Mouse (Mus musculus): ENCODE results near the gene Cp. TPM values are rescaled to one million over a fixed set of nuclear protein-coding genes. Genes with fewer than 3 reads are reported as not detected.

The Cp gene
- polyA plus RNA-seq, 1 experiment, result not detected

DNA sequence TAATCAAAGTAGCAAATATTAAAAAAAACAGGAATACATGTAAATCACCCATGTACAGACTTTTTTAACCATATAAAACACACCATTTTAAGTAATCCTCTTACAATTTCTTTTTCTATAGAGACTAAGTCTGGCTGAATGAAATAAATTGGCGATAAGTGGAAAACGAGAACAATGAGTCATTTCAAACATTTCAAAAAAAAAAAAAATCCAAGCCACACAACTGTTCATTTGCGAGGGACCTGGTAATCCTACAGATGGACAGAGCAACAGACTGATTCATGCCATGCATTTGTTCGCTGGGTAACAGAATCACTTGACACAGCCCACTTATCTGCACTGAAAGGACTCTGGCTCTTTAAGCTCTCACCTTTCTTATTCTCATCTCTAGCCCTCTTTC lies 35.5 kb downstream of the Cp start:
- TF ChIP-seq GATA1 (IDR thresholded peaks at IDR 0.05; ENCODE audit: low read length), result no peak

DNA sequence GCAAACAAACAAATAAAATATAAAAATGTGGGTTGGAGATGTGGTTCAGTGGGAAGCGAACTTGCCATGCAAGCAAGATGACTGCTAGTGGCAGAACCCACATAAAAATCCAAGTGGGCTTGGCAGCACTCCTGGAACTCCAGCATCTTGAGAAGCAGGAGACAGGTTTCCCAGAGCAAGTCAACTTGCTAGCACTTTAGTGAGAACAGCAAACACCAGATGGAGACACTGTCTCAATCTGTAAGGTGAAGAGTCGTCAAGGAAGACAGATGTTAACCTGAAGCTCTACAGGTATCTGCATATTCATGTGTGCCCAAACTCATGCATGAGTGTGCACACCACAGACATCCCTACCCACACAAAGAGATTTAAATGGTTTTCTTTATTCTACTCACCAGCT lies 42.7 kb downstream of the Cp start:
- no peak for TF ChIP-seq GATA1 (IDR thresholded peaks at IDR 0.05; ENCODE audit: low read length)

DNA sequence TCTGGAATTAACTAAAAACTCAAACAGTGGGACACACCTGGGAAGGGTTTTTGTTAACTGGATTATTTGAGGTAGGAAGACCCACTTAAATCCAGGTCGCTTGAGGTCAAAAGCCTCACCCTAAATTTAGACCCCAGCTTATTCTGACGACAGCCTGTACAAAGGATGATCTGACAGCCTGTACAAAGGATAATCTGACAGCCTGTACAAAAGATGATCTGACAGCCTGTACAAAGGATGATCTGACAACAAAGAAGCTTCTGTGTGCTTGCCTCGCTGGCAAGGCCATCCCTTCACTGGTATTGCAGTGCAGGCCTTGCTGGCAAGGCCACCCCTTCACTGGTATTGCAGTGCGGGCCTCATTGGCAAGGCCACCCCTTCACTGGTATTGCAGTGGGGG lies 44.0 kb downstream of the Cp start:
- TF ChIP-seq GATA1 (IDR thresholded peaks at IDR 0.05; ENCODE audit: low read length), result no peak

DNA sequence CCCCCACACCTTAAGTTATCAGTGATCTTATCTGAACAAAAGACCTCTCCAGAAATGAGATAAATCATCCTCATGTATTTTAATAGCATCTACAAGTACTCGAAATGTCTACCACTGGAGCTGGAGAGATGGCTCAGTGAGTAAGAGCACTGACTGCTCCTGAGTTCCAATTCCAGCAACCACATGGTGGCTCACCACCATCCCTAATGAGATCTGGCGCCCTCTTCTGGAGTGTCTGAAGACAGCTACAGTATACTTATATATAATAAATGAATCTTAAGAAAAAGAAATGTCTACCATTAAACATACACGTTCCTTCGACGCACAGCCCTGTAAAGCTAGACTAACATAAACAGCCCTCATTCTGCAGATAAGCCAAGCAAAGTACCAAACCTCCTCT lies 45.9 kb downstream of the Cp start:
- no peak for TF ChIP-seq GATA1 (IDR thresholded peaks at IDR 0.05; ENCODE audit: low read length)

DNA sequence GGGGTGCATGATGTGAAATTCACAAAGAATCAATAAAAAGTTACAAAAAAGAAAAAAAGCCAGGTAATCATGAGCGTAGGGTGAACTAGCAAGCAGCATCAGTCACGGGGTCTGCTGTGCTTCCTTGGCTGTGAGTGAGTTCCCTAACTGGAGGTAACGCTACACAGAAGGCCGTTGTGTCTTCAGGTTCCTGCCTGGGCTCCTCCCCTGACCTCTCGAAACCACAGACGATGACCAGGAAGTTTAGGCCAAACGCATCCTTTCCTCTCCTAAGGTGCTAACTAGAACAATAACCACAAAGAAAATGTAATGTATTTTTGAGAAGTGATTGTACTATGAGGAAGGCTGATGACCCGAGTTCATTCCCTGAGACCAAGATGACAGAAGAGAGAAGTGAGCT lies 47.6 kb downstream of the Cp start:
- no peak for TF ChIP-seq GATA1 (IDR thresholded peaks at IDR 0.05; ENCODE audit: low read length)

DNA sequence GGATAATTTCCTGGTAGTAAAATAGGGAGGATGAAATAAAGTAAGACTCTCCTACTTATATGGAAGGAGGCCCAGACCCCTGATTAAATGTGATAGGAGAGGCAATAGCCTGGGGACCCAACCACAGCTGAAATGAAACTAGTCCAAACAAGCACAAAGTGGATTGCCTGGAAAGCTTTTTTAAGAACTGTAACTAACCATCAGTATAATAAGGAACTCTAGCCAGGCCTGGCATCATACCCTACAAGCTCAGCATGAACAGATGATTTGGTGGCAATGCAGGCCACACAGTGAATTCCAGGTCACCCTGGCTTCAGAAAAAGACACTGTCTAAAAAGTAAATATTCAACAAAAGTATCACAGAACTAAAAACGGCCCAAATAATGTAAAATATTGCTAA lies 48.8 kb downstream of the Cp start:
- TF ChIP-seq GATA1 (IDR thresholded peaks at IDR 0.05; ENCODE audit: low read length), result no peak

DNA sequence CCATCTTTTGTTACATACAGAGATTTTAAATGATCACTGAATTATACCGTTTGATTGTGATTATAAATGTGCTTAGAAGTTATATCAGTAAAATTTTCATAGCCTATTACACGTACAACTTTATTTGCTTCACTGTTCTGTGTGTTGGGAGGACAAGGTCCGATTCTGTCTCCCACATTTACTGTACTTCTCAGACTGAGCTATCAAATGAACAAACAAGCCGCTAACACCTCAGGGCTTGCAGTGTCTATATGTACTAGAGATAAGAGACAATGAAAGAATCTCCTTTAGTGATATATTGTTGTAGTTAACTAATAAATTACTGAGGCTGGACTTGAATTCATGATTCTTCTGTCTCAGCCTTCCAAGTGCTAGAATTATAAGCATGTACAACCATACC lies 50.4 kb downstream of the Cp start:
- TF ChIP-seq GATA1 (IDR thresholded peaks at IDR 0.05; ENCODE audit: low read length), result no peak

DNA sequence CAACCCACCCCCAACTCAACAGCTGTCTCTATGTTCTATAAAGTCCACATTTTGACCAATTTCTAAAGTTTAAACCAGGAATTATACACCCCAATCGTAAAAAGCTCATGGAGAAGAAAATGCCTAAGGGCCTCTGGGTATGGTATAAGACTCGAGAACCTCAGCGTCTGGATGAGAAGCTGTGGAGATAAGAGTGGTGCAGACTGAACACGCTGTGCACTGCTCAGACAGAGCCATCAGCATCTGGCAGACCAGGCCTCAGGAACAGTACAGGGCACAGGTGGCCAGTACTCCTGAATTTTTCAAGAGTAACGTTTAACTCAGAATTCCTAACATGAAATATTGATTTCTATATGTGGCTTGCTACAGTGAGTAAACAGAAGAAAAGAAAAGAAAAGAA lies 50.9 kb downstream of the Cp start:
- TF ChIP-seq GATA1 (IDR thresholded peaks at IDR 0.05; ENCODE audit: low read length), result no peak

DNA sequence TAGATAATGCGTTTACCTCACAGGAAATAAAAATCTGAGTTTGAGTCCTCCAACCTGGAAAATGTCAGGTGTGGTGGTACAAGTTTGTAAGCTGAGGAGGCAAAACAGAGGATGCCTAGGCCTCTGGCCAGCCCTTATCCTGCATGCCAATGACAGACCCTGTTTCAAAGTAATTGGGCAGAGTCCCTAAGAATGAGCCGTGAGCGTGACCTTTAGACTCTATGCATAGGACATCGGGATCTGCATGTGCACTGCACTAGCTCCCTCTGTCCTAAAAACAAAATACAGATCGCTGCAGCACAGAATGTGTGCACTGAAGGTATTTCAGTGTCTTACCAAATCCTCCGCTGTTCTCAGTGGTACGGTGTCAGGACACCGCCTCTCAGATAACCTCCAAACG lies 53.6 kb downstream of the Cp start:
- TF ChIP-seq GATA1 (IDR thresholded peaks at IDR 0.05; ENCODE audit: low read length), result no peak

DNA sequence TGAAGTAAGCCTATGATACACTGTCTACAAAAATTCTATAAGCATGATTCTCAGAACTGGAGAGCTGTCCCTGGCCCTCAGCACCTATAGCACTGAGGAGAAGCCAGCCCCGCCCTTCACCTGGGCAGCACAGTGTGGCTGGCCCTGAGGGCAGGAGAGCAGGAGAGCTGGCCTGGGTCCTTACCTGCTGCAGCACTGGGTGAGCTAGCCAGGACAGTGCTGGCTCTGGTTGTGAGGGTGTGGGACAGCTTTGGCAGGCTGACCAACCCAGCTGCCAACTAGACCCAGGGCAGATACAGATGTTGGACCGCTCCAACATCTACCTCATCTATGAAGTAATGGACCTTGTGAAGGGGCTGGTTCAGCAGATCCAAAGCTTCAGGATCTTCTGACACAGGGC lies 57.6 kb downstream of the Cp start:
- no peak for TF ChIP-seq GATA1 (IDR thresholded peaks at IDR 0.05; ENCODE audit: low read length)

DNA sequence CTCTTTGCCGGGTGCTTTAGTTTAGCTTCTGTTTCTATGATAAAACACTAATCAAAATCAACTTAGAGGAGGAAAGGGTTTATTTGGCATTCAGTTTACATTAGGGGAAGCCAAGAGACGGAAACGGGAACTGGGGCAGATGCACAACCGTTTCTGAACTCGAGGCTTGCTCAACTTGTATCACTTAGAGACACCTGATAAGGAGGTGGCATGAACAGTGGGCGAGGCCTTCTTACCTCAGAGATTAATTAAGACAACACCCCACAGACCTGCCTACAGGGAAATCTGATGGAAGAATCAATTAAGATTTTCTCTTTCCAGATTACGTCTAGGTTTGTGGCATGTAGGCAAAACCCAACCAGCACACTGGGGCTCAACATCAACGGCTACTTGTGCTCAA lies 61.2 kb downstream of the Cp start:
- no peak for TF ChIP-seq GATA1 (IDR thresholded peaks at IDR 0.05; ENCODE audit: low read length)

DNA sequence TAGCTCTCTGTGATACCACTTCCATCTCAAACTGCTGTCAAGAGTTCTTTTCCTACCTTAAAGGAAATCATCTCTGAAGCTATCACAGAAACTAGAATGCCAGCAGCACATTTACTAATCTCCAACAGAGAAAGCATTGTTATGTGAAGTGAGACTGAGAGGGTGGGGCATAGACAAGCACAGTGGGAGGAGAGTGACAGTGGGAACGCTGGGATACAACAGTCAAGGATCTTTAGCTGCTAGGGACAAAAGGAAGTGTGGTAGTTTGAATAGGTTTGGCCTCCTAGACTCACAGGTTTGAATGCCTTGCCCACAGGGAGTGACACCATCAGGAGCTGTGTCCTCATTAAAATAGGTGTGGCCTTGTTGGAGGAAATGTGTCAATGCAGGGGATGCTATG lies 67.0 kb downstream of the Cp start:
- TF ChIP-seq GATA1 (IDR thresholded peaks at IDR 0.05; ENCODE audit: low read length), result no peak

DNA sequence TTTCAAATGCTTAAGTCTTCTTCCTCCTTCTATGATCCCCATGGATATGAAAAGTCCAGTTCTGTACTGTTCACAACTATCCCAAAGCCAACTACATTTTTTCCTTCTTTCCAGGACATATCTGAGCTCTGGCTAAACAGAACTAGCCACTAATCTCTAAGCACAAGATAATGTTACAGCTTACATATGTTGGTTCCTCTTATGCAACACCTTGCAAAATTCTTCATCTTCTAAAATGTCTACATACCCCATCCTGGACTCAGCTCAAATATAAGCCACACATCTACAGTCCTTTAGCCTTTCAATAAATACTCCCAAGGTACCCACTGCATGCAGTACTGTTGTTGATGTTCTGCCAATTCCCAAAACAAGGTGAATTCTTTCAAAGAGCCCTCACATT lies 69.6 kb downstream of the Cp start:
- no peak for TF ChIP-seq GATA1 (IDR thresholded peaks at IDR 0.05; ENCODE audit: low read length)

DNA sequence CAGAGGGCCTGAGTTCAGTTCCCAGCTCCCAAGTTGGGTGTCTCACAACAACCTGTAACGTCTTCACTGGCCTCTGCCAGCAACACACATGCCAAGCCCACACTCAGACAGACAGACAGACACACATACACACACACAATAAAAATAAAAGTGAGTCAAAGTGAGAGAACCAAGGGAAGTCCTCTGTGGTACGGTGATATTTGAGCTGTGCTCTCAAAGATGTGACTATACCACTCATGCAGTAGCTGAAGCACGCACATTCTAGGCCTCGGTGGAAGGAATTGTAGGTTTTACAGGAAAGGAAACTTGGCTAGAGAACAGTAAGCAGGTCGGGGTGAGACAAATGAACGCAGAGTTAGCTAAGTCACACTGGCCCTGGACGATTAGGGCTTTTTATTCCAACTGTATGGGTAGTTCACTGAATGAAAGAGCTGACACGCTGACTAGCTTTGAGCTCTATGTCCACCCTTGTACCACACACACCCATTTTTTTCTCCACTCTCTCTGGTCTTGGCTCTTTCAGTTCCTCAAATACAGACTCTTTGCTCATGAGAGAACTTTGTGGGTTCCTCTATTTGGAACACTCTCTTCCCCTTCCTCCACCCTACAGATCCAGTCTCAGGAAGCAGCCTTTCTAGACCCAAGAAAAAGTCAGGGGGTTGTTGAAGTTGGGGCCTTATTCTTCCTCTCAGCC lies 70.3 kb downstream of the Cp start:
- no peak for TF ChIP-seq GATA1 (IDR thresholded peaks at IDR 0.05; ENCODE audit: low read length)

DNA sequence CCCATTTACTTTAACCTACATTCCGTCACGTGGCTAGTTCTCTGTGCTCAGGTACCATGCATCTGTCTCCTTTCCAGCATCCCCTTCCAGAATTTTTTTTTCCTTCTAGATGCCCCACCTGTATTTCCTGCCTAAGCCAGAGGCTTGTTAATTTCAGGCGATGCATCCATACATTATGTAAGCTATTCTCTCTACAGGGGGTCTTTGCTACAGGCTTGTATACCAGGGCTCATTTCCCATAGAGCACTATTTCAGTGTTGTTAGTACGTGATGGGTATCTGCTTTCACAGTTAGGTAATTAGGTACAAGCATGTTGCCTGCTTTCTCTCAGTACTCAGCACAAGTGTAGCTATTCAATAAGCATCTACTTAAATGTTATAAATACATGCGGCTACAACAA lies 70.9 kb downstream of the Cp start:
- no peak for TF ChIP-seq GATA1 (IDR thresholded peaks at IDR 0.05; ENCODE audit: low read length)

DNA sequence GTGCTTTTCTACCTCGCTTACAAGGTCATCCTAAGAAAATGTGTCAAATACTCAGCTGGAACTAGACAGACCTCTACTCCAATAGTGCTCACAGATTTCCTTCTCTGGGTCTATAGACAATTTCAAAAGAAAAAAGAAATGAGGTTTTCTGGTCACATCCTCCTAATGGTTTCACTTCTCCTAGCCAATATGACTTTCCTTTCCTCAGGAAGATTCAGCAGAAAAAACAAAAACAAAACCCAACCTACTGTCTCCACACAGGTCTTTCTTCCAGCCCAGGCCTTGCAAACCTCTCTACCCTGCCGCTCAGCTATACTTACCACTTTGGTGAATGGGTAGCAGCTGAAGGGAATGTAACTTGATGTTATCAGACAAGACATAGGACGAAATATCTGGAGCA lies 71.8 kb downstream of the Cp start:
- TF ChIP-seq GATA1 (IDR thresholded peaks at IDR 0.05; ENCODE audit: low read length), result no peak

DNA sequence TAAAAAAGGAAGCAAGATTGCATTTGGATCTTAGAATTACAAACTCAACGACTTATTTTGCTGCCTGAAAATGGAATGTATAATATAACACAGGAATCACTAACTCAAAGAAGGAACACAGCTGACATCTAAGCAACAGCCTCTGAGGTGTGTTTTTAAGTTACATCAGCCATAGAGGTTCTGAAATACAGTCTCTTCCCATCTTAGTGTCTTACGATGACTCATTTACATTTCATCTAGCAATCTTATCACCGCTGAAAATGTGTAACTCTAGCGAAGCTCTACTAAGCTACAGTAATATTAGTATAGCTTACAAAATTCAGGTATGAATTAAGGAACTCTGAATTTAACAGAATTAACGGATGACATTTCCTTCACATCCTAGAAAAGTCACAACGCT lies 74.0 kb downstream of the Cp start:
- TF ChIP-seq GATA1 (IDR thresholded peaks at IDR 0.05; ENCODE audit: low read length), result no peak

Data from G1E-ER4 (cell line).